Mouse (Mus musculus): ENCODE measurements around the gene Dcaf8.
"Not testable (repeated sequence)": the region's sequence is repeated elsewhere in the genome, so short reads cannot be mapped to it uniquely, and the experiment has no call there.

Dcaf8 gene

GRCm38 (mm10) chr1:172221297-172222063 lies 73.6 kb downstream of the Dcaf8 start:
- no peak for DNase-seq

GRCm38 (mm10) chr1:172228209-172228608 lies 80.3 kb downstream of the Dcaf8 start:
- no peak for DNase-seq

GRCm38 (mm10) chr1:172229215-172229614 lies 81.3 kb downstream of the Dcaf8 start:
- DNase-seq: no peak

GRCm38 (mm10) chr1:172240945-172241708 lies 93.2 kb downstream of the Dcaf8 start:
- DNase-seq: no peak

- no peak for DNase-seq
These were observed 94.5 kb downstream of the Dcaf8 start for GRCm38 (mm10) chr1:172242401-172242800.

- DNase-seq: peak; percentile 29
These were observed 95.8 kb downstream of the Dcaf8 start for GRCm38 (mm10) chr1:172243547-172244205.

GRCm38 (mm10) chr1:172244645-172245044 lies 96.8 kb downstream of the Dcaf8 start:
- not testable (repeated sequence) for DNase-seq
